Mouse (Mus musculus) hematopoietic stem cell, adult 5-6 weeks (primary cell): ENCODE data around the gene Zc3h18. TPM values are rescaled to one million over a fixed set of nuclear protein-coding genes. Genes with fewer than 3 reads are reported as not detected.

Experiments
- total RNA-seq: library from RNA; stranded (forward); fragments of 172-1452, 232-1000 nt; gene quantifications from 2 replicates; pipeline ENCODE4 v1.2.3, GENCODE M21; 2017

The Zc3h18 gene
- total RNA-seq, 1 experiment from 2014 or later = 73.6 TPM

Other genes starting within 250 kb of the Zc3h18 start
- 21.8 and 70.4 TPM in 2 replicates for gene Zfpm1, start 94.5 kb upstream of the Zc3h18 start, total RNA-seq
- not detected in 2 replicates for gene Trhr2, start 15.9 kb upstream of the Zc3h18 start, total RNA-seq
- not detected in 2 replicates for gene Il17c, start 45.4 kb downstream of the Zc3h18 start, total RNA-seq
- gene Cyba, start 56.3 kb downstream of the Zc3h18 start, total RNA-seq = 35.2 and 89.7 TPM in 2 replicates
- 4.8 and 6.7 TPM in 2 replicates for gene Mvd, start 66.8 kb downstream of the Zc3h18 start, total RNA-seq
- gene Snai3, start 84.1 kb downstream of the Zc3h18 start, total RNA-seq = not detected in 2 replicates
- gene Rnf166, start 99.5 kb downstream of the Zc3h18 start, total RNA-seq = 49.4 and 52.2 TPM in 2 replicates
- 10.0 and 10.2 TPM in 2 replicates for gene Ctu2, start 99.5 kb downstream of the Zc3h18 start, total RNA-seq
- 12.9 and 23.6 TPM in 2 replicates for gene Piezo1, start 174.7 kb downstream of the Zc3h18 start, total RNA-seq
- gene Cdt1, start 191.4 kb downstream of the Zc3h18 start, total RNA-seq = 30.8 and 33.1 TPM in 2 replicates
- 80.7 and 87.1 TPM in 2 replicates for gene Aprt, start 200.3 kb downstream of the Zc3h18 start, total RNA-seq
- gene Galns, start 234.9 kb downstream of the Zc3h18 start, total RNA-seq = 13.9 and 15.1 TPM in 2 replicates
- gene Trappc2l, start 235.0 kb downstream of the Zc3h18 start, total RNA-seq = 9.6 and 19.3 TPM in 2 replicates
- not detected in 2 replicates for gene Pabpn1l, start 246.1 kb downstream of the Zc3h18 start, total RNA-seq